Mouse (Mus musculus): ENCODE results near the gene Gatb. TPM values are rescaled to one million over a fixed set of nuclear protein-coding genes. Genes with fewer than 3 reads are reported as not detected.

Gene Gatb
- total RNA-seq, 4 experiments from 2014 or later, result 50.0 to 58.3 (median 53.4) TPM

- no peak for DNase-seq (ENCODE audit: low spot score)
These were observed 79.1 kb downstream of the Gatb start for GRCm38 (mm10) chr3:85652727-85653665.

- no peak for DNase-seq (ENCODE audit: low spot score)
These were observed 81.6 kb downstream of the Gatb start for GRCm38 (mm10) chr3:85655538-85655937.

GRCm38 (mm10) chr3:85659681-85660080 is 85.8 kb downstream of the Gatb start:
- no peak for DNase-seq (ENCODE audit: low spot score)

- DNase-seq (ENCODE audit: low spot score), result no peak
These were observed 88.3 kb downstream of the Gatb start for GRCm38 (mm10) chr3:85661926-85662813.

- no peak for DNase-seq (ENCODE audit: low spot score)
These were observed 89.9 kb downstream of the Gatb start for GRCm38 (mm10) chr3:85663826-85664225.

GRCm38 (mm10) chr3:85664591-85665171 is 90.8 kb downstream of the Gatb start:
- no peak for DNase-seq (ENCODE audit: low spot score)

GRCm38 (mm10) chr3:85666166-85666565 is 92.2 kb downstream of the Gatb start:
- no peak for DNase-seq (ENCODE audit: low spot score)

GRCm38 (mm10) chr3:85666736-85667135 is 92.8 kb downstream of the Gatb start:
- no peak for DNase-seq (ENCODE audit: low spot score)

GRCm38 (mm10) chr3:85667683-85668082 is 93.8 kb downstream of the Gatb start:
- no peak for DNase-seq (ENCODE audit: low spot score)

- no peak for DNase-seq (ENCODE audit: low spot score)
These were observed 95.9 kb downstream of the Gatb start for GRCm38 (mm10) chr3:85669844-85670243.

- no peak for DNase-seq (ENCODE audit: low spot score)
These were observed 103.2 kb downstream of the Gatb start for GRCm38 (mm10) chr3:85677133-85677532.

- DNase-seq (ENCODE audit: low spot score), result no peak
These were observed 104.0 kb downstream of the Gatb start for GRCm38 (mm10) chr3:85677952-85678351.

GRCm38 (mm10) chr3:85679312-85679933 is 105.5 kb downstream of the Gatb start:
- DNase-seq (ENCODE audit: low spot score), result no peak

GRCm38 (mm10) chr3:85679960-85680359 is 106.0 kb downstream of the Gatb start:
- DNase-seq (ENCODE audit: low spot score), result no peak

GRCm38 (mm10) chr3:85681136-85681535 is 107.2 kb downstream of the Gatb start:
- DNase-seq (ENCODE audit: low spot score), result no peak

GRCm38 (mm10) chr3:85683618-85684017 is 109.7 kb downstream of the Gatb start:
- DNase-seq (ENCODE audit: low spot score), result no peak

GRCm38 (mm10) chr3:85685271-85685670 is 111.4 kb downstream of the Gatb start:
- DNase-seq (ENCODE audit: low spot score), result peak; percentile 7

GRCm38 (mm10) chr3:85688341-85688740 is 114.4 kb downstream of the Gatb start:
- no peak for DNase-seq (ENCODE audit: low spot score)

- no peak for DNase-seq (ENCODE audit: low spot score)
These were observed 117.2 kb downstream of the Gatb start for GRCm38 (mm10) chr3:85691134-85691533.

- no peak for DNase-seq (ENCODE audit: low spot score)
These were observed 119.1 kb downstream of the Gatb start for GRCm38 (mm10) chr3:85693013-85693412.

- DNase-seq (ENCODE audit: low spot score), result no peak
These were observed 121.1 kb downstream of the Gatb start for GRCm38 (mm10) chr3:85695056-85695455.

Measured in heart, adult 8-10 months (tissue).